Mouse (Mus musculus) midbrain, embryonic 11.5 days (tissue): Measurements from ENCODE around the gene Spast. TPM values are rescaled to one million over a fixed set of nuclear protein-coding genes. Genes with fewer than 3 reads are reported as not detected.

ENCODE experiments used
- ATAC-seq: fragments of 200-750 bp; cut with Nextera tagmentation; 2 replicates; pipeline ENCODE4 v1.8.0; 2017; ENCODE audit warnings: moderate TSS enrichment, moderate library complexity; ENCODE audit not compliant: low FRiP score
- DNase-seq: peaks from one replicate; pipeline ENCODE4 v3.0.0; 2015; ENCODE audit warnings: low spot score; ENCODE audit errors: missing footprints
- H3K27ac ChIP-seq: fragments of 300-500 bp; sonication (generic); 2 replicates; pipeline ENCODE4 v1.5.1; 2014; ENCODE audit warnings: low read depth, low read length
- H3K27me3 ChIP-seq: fragments of 300-500 bp; sonication (generic); 2 replicates; pipeline ENCODE4 v1.6.1; 2014; ENCODE audit warnings: mild to moderate bottlenecking, low read length, moderate library complexity, mixed read lengths; ENCODE audit not compliant: control insufficient read depth, insufficient read depth
- H3K36me3 ChIP-seq: fragments of 300-500 bp; sonication (generic); 2 replicates; pipeline ENCODE4 v1.6.1; 2014; ENCODE audit warnings: mild to moderate bottlenecking, low read length, moderate library complexity, mixed read lengths; ENCODE audit not compliant: control insufficient read depth, insufficient read depth
- H3K4me1 ChIP-seq: fragments of 300-500 bp; sonication (generic); 2 replicates; pipeline ENCODE4 v1.6.1; 2014; ENCODE audit warnings: low read length; ENCODE audit not compliant: control insufficient read depth, insufficient read depth
- H3K4me2 ChIP-seq: fragments of 300-500 bp; sonication (generic); 2 replicates; pipeline ENCODE4 v1.6.1; 2014; ENCODE audit warnings: mild to moderate bottlenecking, moderate library complexity
- H3K4me3 ChIP-seq: fragments of 300-500 bp; sonication (generic); 2 replicates; pipeline ENCODE4 v1.5.1; 2014; ENCODE audit warnings: low read depth, low read length
- H3K9ac ChIP-seq: fragments of 300-500 bp; sonication (generic); 2 replicates; pipeline ENCODE4 v1.6.1; 2014; ENCODE audit warnings: low read length
- H3K9me3 ChIP-seq: fragments of 300-500 bp; sonication (generic); 2 replicates; pipeline ENCODE4 v1.6.1; 2016; ENCODE audit warnings: low read length; ENCODE audit not compliant: control insufficient read depth
- WGBS: fragments of 180-500 bp; shearing (Covaris S2); extraction: QIAGEN DNeasy Blood & Tissue Kit; methylation state at CpG from one replicate; pipeline ENCODE4 v1.1.7; 2014; 5-methylcytosine and 5-hydroxymethylcytosine counted together
- polyA plus RNA-seq: library from polyadenylated mRNA; unstranded; fragments of >200 nt; fragmentation: Nextera tagmentation; extraction: Ambion mirVana; gene quantifications from 2 replicates; pipeline ENCODE4 v1.2.1, GENCODE M21; 2014

Gene Spast
- polyA plus RNA-seq, 1 experiment from 2014 or later, result 48.8 TPM

DNA sequence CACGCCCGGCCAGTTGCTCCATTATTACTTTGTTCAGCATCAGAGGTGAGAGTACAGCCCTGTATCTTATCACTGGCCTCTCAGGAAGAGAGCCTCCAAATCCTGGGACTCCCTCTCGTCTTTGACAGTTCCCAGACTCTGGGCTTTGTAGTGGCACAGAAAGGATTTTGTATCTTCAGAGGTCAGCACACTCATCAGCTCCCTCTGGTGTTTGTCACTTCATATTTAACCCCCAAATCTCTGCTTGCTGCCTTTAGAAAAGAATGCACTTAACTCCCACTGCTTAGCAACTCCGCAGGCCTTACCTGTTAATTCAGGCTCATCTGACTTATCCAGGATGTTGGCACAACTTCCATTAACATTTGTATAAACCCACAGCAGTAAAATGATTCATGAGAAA lies 70.9 kb downstream of the Spast start:
- Histone ChIP-seq H3K4me3 (no peak overlapping the region), H3K36me3 (peaks cover 5% of the 10 kb centered on the region)

DNA sequence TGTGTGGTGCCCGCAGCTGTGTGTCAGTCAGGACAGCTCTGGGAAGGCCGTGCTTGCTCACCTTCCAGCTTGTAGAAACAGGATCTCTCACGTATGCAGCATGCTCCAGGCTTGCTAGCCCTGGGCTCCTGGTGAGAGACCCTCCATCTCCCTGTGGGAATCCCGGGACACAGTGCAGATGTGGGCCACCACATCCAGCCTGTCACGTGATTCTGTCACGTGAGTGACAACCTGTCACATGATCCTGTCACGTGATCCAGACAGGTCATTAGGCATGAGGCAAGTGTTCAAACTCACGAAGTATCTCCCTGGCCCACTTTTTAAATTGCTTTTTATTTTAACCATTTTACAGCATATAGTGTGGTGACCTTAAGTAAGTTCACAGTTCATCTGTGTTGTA lies 74.5 kb downstream of the Spast start:
- ATAC-seq, result no peak

More for the DNA sequence above, 70.9 kb downstream of the Spast start:
- no peak overlapping the region for H3K9ac ChIP-seq
- H3K9me3 ChIP-seq, result no peaks in the 10 kb centered on the region
- no peak for DNase-seq
- H3K27me3 ChIP-seq, result no peaks in the 10 kb centered on the region
- H3K4me1 ChIP-seq, result no peaks in the 10 kb centered on the region
- no peak overlapping the region for H3K27ac ChIP-seq
- no peak overlapping the region for H3K4me2 ChIP-seq
- 69% methylated on average over 4 of the region's 4 CpGs for WGBS
- ATAC-seq, result no peak

DNA sequence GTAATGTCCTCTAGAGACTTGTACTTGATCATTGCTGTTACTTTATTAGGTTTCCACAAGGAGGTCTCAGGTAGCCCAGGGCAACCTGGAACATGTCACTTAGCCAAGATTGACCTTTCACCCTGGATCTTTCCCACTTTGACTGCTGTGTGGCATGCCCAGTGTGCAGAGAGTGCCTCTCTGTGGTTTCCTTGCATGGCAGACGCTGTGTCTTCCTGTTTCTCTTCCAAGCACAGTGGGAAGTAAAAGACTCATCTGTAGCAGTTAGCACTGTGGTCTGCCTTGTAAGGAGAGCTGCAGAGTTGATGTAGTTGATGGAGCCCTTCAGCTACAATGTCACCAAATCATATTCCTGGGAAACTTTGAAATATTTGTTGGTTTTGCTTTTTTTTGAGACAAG lies 75.9 kb downstream of the Spast start:
- no peaks in the 10 kb centered on the region for H3K4me1 ChIP-seq
- H3K27me3 ChIP-seq, result no peaks in the 10 kb centered on the region
- no peak overlapping the region for H3K4me2 ChIP-seq
- peaks cover 5% of the 10 kb centered on the region for H3K36me3 ChIP-seq
- ATAC-seq, result no peak
- DNase-seq, result no peak
- no peak overlapping the region for H3K27ac ChIP-seq
- H3K4me3 ChIP-seq, result no peak overlapping the region
- H3K9me3 ChIP-seq, result no peaks in the 10 kb centered on the region
- WGBS, result 74% methylated on average over 1 of the region's 1 CpGs
- no peak overlapping the region for H3K9ac ChIP-seq

More for the DNA sequence above, 74.5 kb downstream of the Spast start:
- 89% methylated on average over 8 of the region's 8 CpGs for WGBS
- Histone ChIP-seq H3K36me3 (peaks cover 5% of the 10 kb centered on the region), H3K4me1 (no peaks in the 10 kb centered on the region), H3K27ac (no peak overlapping the region), H3K4me2 (no peak overlapping the region), H3K27me3 (no peaks in the 10 kb centered on the region), H3K4me3 (no peak overlapping the region), H3K9me3 (no peaks in the 10 kb centered on the region), H3K9ac (no peak overlapping the region)
- no peak for DNase-seq

DNA sequence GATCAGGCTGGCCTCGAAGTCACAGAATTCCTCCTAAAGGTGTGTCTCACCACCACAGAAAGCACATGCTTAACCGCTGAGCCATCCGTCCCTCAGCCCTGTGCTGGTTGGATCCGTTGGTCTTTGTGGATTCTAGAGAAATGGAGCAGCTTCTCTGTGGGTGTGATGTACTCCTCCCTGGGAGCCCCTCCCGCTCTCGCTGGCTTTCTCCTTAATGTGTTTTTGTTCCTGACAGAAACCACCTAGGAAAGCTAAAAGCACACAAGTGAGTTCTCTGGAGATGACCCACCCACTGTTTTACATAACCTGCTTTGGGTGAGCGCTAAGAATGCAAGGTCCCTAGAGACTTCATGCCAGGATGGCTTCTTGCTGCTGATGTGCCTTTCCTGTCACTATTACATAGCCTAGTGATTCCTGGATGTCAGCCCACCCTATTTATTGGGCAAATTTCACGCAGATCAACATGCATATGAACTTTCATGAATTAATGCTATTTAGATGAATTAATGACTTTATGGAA lies 78.1 kb downstream of the Spast start:
- H3K4me1 ChIP-seq, result no peaks in the 10 kb centered on the region
- no peaks in the 10 kb centered on the region for H3K27me3 ChIP-seq
- no peaks in the 10 kb centered on the region for H3K9me3 ChIP-seq
- ATAC-seq (no peak), DNase-seq (no peak)
- no peak overlapping the region for H3K27ac ChIP-seq
- H3K9ac ChIP-seq, result no peak overlapping the region
- H3K4me2 ChIP-seq, result no peak overlapping the region
- WGBS, result 94% methylated on average over 8 of the region's 8 CpGs
- peaks cover 2% of the 10 kb centered on the region for H3K36me3 ChIP-seq
- no peak overlapping the region for H3K4me3 ChIP-seq

DNA sequence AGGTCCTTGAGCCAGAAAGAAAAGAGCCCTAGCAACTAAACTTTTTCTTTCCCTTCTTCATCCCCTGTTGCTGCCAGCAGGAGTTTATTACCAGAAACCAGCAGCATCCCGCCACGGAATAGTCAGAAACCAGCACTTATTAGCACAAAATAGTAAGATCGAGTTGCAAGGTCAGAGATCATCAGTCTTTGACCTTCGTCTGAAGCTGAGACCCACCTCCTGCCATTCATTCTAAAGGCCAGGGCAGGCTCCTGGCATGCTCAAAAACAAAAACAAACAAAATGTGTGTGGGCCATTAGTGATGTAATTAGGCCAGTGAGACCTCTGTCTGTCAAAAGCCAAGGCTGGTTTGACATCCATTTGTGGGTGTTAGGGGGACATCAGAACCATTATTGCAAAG lies 79.4 kb downstream of the Spast start:
- no peak overlapping the region for H3K4me3 ChIP-seq
- no peak overlapping the region for H3K9ac ChIP-seq
- peaks cover 2% of the 10 kb centered on the region for H3K36me3 ChIP-seq
- no peaks in the 10 kb centered on the region for H3K9me3 ChIP-seq
- no peak overlapping the region for H3K4me2 ChIP-seq
- ATAC-seq, result no peak
- no peak for DNase-seq
- no peaks in the 10 kb centered on the region for H3K4me1 ChIP-seq
- 56% methylated on average over 4 of the region's 4 CpGs for WGBS
- no peak overlapping the region for H3K27ac ChIP-seq
- H3K27me3 ChIP-seq, result no peaks in the 10 kb centered on the region

DNA sequence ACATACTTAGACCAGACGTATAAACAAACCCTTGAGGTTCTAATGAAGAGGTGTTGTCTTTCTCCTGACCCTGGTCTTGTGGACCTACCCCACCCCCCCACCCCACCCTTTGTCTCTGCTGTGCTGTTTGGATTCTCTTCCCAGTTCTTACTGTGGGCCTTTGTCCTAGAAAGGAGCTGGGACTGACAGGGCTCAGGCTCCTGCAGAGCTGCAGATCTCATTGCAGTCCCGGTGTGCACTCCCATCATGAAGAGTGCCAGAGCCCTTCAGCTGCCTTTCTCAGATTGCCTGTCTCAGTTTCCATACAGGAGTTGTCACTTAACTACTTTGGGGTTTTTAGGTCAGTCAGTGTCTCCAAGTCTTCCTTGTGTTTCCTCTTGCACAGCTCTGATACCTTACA lies 81.9 kb downstream of the Spast start:
- H3K36me3 ChIP-seq, result peaks cover 7% of the 10 kb centered on the region
- H3K4me3 ChIP-seq, result no peak overlapping the region
- ATAC-seq (no peak), DNase-seq (no peak)
- no peak overlapping the region for H3K4me2 ChIP-seq
- no peak overlapping the region for H3K27ac ChIP-seq
- H3K9ac ChIP-seq, result no peak overlapping the region
- WGBS, result 65% methylated on average over 2 of the region's 2 CpGs
- H3K4me1 ChIP-seq, result no peaks in the 10 kb centered on the region
- no peaks in the 10 kb centered on the region for H3K27me3 ChIP-seq
- H3K9me3 ChIP-seq, result no peaks in the 10 kb centered on the region

DNA sequence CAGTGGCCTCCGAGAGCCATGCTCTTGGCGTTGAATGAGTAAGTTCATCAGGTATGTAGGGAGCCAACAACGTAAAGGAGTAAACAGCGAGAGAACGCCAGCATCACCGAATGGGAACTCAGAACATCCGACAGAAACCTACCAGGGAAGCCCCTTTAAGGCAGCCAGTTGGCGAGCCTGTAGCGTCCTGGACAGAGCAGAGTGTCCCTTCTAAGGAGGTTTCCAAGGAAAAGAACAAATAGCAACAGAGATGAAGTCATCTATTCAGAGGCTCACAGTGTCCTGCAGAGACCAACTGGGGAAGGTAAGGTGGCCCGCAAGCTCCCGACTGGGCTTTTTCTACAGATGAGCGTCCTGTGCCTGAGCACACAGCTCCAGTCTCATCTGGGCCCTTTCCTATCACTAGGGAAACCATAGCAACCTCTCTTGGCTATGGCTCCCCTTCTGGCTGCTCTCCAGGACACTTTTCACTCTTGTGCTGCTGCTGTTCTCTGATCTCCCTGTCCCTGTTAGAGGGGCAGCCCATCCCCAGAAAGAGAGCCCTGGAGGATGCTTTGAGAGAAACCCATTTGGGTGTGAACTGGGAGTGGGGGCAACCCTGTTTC lies 85.7 kb downstream of the Spast start:
- no peak for ATAC-seq
- no peaks in the 10 kb centered on the region for H3K4me1 ChIP-seq

DNA sequence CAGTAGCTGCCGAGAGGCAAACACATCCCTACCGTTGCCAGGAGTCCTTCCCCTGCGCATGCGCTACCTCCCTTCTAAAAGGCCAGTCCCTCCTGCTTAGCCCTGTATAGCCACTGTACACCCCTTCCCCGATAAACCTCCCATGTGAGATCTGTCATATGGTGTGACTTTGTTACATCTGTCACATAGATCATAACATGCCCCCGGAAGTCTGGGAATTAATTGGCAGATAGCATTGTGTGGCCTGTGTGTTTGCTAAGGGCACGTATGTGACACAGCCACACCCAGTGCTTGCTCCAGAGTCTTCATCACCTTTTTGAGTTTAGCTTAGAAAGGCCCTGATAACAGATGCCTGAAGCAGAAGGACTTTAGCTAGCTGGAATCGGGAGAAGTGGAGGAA lies 91.3 kb downstream of the Spast start:
- 93% methylated on average over 8 of the region's 8 CpGs for WGBS
- ATAC-seq (no peak), DNase-seq (no peak)
- Histone ChIP-seq H3K27ac (no peak overlapping the region), H3K4me1 (no peaks in the 10 kb centered on the region), H3K4me2 (no peak overlapping the region), H3K27me3 (no peaks in the 10 kb centered on the region), H3K36me3 (no peaks in the 10 kb centered on the region), H3K9ac (no peak overlapping the region), H3K9me3 (no peaks in the 10 kb centered on the region), H3K4me3 (no peak overlapping the region)

More for the DNA sequence above, 85.7 kb downstream of the Spast start:
- Histone ChIP-seq H3K4me2 (no peak overlapping the region), H3K27me3 (no peaks in the 10 kb centered on the region), H3K36me3 (peaks cover 7% of the 10 kb centered on the region), H3K27ac (no peak overlapping the region), H3K9me3 (no peaks in the 10 kb centered on the region), H3K9ac (no peak overlapping the region), H3K4me3 (no peak overlapping the region)
- DNase-seq, result no peak
- 60% methylated on average over 12 of the region's 12 CpGs for WGBS

DNA sequence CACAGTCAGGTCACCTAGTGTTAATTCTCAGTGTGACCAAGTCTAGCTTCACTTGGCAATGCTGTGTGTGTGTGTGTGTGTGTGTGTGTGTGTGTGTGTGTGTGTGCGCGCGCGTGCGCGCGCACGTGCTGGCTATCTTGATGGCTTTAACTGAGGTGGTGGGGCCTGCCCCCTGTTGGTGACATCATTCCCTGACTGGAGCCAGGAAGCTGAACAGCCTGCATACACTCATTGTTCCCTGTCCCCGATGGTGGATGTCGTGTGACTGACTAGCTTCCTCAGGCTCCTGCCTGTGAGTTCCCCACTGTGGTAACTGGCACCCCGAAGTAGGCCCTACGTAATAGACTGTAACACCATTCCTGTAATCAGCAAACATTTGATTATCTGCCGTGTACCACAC lies 92.7 kb downstream of the Spast start:
- DNase-seq (no peak), ATAC-seq (no peak)
- no peaks in the 10 kb centered on the region for H3K4me1 ChIP-seq

More for the DNA sequence above, 92.7 kb downstream of the Spast start:
- WGBS, result 76% methylated on average over 13 of the region's 13 CpGs
- no peak overlapping the region for H3K9ac ChIP-seq
- H3K4me3 ChIP-seq, result no peak overlapping the region
- H3K9me3 ChIP-seq, result no peaks in the 10 kb centered on the region
- H3K4me2 ChIP-seq, result no peak overlapping the region
- no peaks in the 10 kb centered on the region for H3K27me3 ChIP-seq
- H3K36me3 ChIP-seq, result no peaks in the 10 kb centered on the region
- no peak overlapping the region for H3K27ac ChIP-seq
